In the genomic region with DNA sequence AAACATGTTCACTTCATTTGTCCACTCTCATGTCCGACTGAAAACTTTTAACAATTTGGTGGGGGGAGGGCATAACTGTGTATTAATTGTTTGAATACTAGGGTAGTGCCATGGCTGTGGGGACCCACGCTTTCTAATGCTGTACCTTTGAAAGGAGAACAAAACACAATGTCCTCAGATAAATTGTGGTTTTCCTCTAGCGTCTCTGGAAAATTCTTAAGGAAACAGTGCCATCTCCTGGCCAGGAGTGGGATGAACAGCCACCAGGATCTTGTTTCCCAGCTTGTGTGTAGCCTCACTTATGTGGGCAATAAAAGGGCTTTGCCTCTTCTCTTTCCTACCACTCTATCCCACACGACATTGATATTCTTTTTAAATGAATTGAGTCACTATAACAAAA, we compare ENCODE assay signal across 9 mouse cellular contexts. TPM values are rescaled to one million over a fixed set of nuclear protein-coding genes. Genes with fewer than 3 reads are reported as not detected.
DNase-seq lines count a peak whose midpoint lies in the region; ATAC-seq lines count a peak whose summit lies in the region.
"Had no signal": no experiment of that assay in that cellular context is flagged by ENCODE, and none has a peak within 500 bp of the region (broad histone marks: within the 10 kb centered on the region; RNA-seq: fewer than 3 reads in every experiment).

No protein-coding gene starts in this region.

- no peak overlapping the region for H3K4me2 ChIP-seq in forebrain, embryonic 15.5 days (replicated peaks)
- no peak overlapping the region for H3K4me2 ChIP-seq in midbrain, embryonic 11.5 days

- peak; percentile 50 for DNase-seq in cerebellum, adult 11 months
- DNase-seq in c-Kit-positive CD71-positive TER-119-negative erythroid progenitor cells, embryonic 14.5 days (ENCODE audit: low read depth), result peak; percentile 34
- DNase-seq in hindbrain, embryonic 10.5 days (ENCODE audit: low spot score), result peak; percentile 77
- peak; percentile 79 to 81 for DNase-seq in left cerebral cortex, adult 18-20 months (ENCODE audit: low spot score in 2 of 2)
- peak; percentile 97 for DNase-seq in midbrain, embryonic 11.5 days (ENCODE audit: low spot score, missing footprints)
- DNase-seq in right cerebral cortex, postnatal 4 days, result peak; percentile 75

- no peaks in the 10 kb centered on the region for H3K9me3 ChIP-seq in forebrain, embryonic 15.5 days
- no peaks in the 10 kb centered on the region for H3K9me3 ChIP-seq in hindbrain, embryonic 10.5 days
- H3K9me3 ChIP-seq in midbrain, embryonic 11.5 days (ENCODE audit: control insufficient read depth, low read length), result no peaks in the 10 kb centered on the region
- H3K9me3 ChIP-seq: megakaryocyte, embryonic 14.5 days had no signal

- peaks cover 22% of the 10 kb centered on the region for H3K4me1 ChIP-seq in forebrain, embryonic 15.5 days
- H3K4me1 ChIP-seq in hindbrain, embryonic 10.5 days (replicated peaks), result no peaks in the 10 kb centered on the region; the same call in 1 of the 2 replicates
- no peaks in the 10 kb centered on the region for H3K4me1 ChIP-seq in midbrain, embryonic 11.5 days (ENCODE audit: control insufficient read depth, insufficient read depth, low read length)
- H3K4me1 ChIP-seq: megakaryocyte, embryonic 14.5 days had no signal

- no peak for ATAC-seq in cerebellum, adult (ENCODE audit: insufficient number of reproducible peaks, low FRiP score, low TSS enrichment)
- ATAC-seq in forebrain, embryonic 15.5 days (replicated peaks), result peak; percentile 73
- no peak for ATAC-seq in midbrain, embryonic 11.5 days (ENCODE audit: low FRiP score)

- H3K36me3 ChIP-seq in forebrain, embryonic 15.5 days, result no peaks in the 10 kb centered on the region
- no peaks in the 10 kb centered on the region for H3K36me3 ChIP-seq in hindbrain, embryonic 10.5 days
- no peaks in the 10 kb centered on the region for H3K36me3 ChIP-seq in midbrain, embryonic 11.5 days (ENCODE audit: control insufficient read depth, insufficient read depth, low read length)

- H3K27me3 ChIP-seq in forebrain, embryonic 15.5 days, result no peaks in the 10 kb centered on the region
- no peaks in the 10 kb centered on the region; the same call in 1 of the 2 replicates for H3K27me3 ChIP-seq in hindbrain, embryonic 10.5 days (ENCODE audit: insufficient read depth, poor library complexity, severe bottlenecking)
- H3K27me3 ChIP-seq in midbrain, embryonic 11.5 days (ENCODE audit: control insufficient read depth, insufficient read depth, low read length), result no peaks in the 10 kb centered on the region

- no peak overlapping the region for H3K4me3 ChIP-seq in forebrain, embryonic 15.5 days
- H3K4me3 ChIP-seq in hindbrain, embryonic 10.5 days, result no peak overlapping the region
- H3K4me3 ChIP-seq in midbrain, embryonic 11.5 days (ENCODE audit: low read depth, low read length), result no peak overlapping the region
- H3K4me3 ChIP-seq: megakaryocyte, embryonic 14.5 days had no signal

- no peak overlapping the region for H3K9ac ChIP-seq in forebrain, embryonic 15.5 days (replicated peaks)
- H3K9ac ChIP-seq in midbrain, embryonic 11.5 days (ENCODE audit: low read length), result no peak overlapping the region

- peak overlapping the region; percentile 16; the same call in 1 of the 2 replicates for H3K27ac ChIP-seq in forebrain, embryonic 15.5 days (replicated peaks)
- no peak overlapping the region for H3K27ac ChIP-seq in hindbrain, embryonic 10.5 days
- no peak overlapping the region for H3K27ac ChIP-seq in midbrain, embryonic 11.5 days (ENCODE audit: low read depth, low read length)

- 3% methylated on average over 4 of the region's 4 CpGs for WGBS in forebrain, embryonic 15.5 days
- WGBS in hindbrain, embryonic 10.5 days, result 20% methylated on average over 4 of the region's 4 CpGs
- 19% methylated on average over 4 of the region's 4 CpGs for whole genome bisulfite sequencing in midbrain, embryonic 11.5 days

RNA-seq across cellular contexts. Expression of gene Zfp169, which starts 49.1 kb away (rescaled TPM):
- 6.8 and 10.2 TPM in 2 replicates for polyA plus RNA-seq in forebrain, embryonic 15.5 days (2015; fragmentation: Nextera tagmentation; extraction: Ambion mirVana)
- 4.4 and 4.9 TPM in 2 replicates for polyA plus RNA-seq in hindbrain, embryonic 10.5 days (2016; fragmentation: Nextera tagmentation; extraction: Ambion mirVana)
- 10 to 100 TPM; 21.1 to 28.8 TPM for total RNA-seq in left cerebral cortex, adult 18-20 months (2021)
- polyA plus RNA-seq in midbrain, embryonic 11.5 days (2014; fragmentation: Nextera tagmentation; extraction: Ambion mirVana), result 8.5 and 9.0 TPM in 2 replicates

RNA-seq across cellular contexts. Expression of gene A830005F24Rik, which starts 49.2 kb away (rescaled TPM):
- polyA plus RNA-seq in forebrain, embryonic 15.5 days (2015; fragmentation: Nextera tagmentation; extraction: Ambion mirVana), result 3.1 and 3.3 TPM in 2 replicates
- 2.6 and 2.8 TPM in 2 replicates for polyA plus RNA-seq in hindbrain, embryonic 10.5 days (2016; fragmentation: Nextera tagmentation; extraction: Ambion mirVana)
- total RNA-seq in left cerebral cortex, adult 18-20 months (2021), result 1 to 10 TPM; 1.7 to 1.8 TPM
- 2.9 and 3.1 TPM in 2 replicates for polyA plus RNA-seq in midbrain, embryonic 11.5 days (2014; fragmentation: Nextera tagmentation; extraction: Ambion mirVana)

Comparison
In these comparisons a context has a peak if more than half of its experiments do, and no peak if none do; other contexts are left out.
1. DNase-seq: peak in every context shown above with its lines; median percentile 97 in midbrain, embryonic 11.5 days; 80 in left cerebral cortex, adult 18-20 months; 77 in hindbrain, embryonic 10.5 days; 75 in right cerebral cortex, postnatal 4 days; 50 in cerebellum, adult 11 months; 34 in c-Kit-positive CD71-positive TER-119-negative erythroid progenitor cells, embryonic 14.5 days.